Mouse (Mus musculus): Measurements from ENCODE around the gene Foxj1. TPM values are rescaled to one million over a fixed set of nuclear protein-coding genes. Genes with fewer than 3 reads are reported as not detected.

Gene Foxj1
- polyA plus RNA-seq, 1 experiment from 2014 or later: 13.6 TPM

GRCm38 (mm10) chr11:116333526-116334416 lies 1.4 kb downstream of the Foxj1 start:
- ATAC-seq: no peak
- 24% methylated on average over 31 of the region's 31 CpGs for WGBS
- Histone ChIP-seq H3K36me3 (ENCODE audit: control insufficient read depth, insufficient read depth, low read length) (0 out of 2 replicates have a peak, but pooled peaks cover 3% of the 10 kb centered on the region), H3K4me2 (ENCODE audit: low read length) (peak overlapping the region; percentile 94), H3K27me3 (ENCODE audit: control insufficient read depth, insufficient read depth, low read depth, low read length) (peaks cover 12% of the 10 kb centered on the region), H3K9ac (ENCODE audit: low read depth, low read length) (peak overlapping the region; percentile 12; the same call in 1 of the 2 replicates), H3K4me3 (ENCODE audit: low read depth, low read length) (peak overlapping the region; percentile 50), H3K27ac (ENCODE audit: low read length) (no peak overlapping the region; the same call in 1 of the 2 replicates), H3K9me3 (replicated peaks; ENCODE audit: control insufficient read depth, low read length, poor library complexity, severe bottlenecking) (no peaks in the 10 kb centered on the region), H3K4me1 (ENCODE audit: control insufficient read depth, insufficient read depth, low read length) (peaks cover 35% of the 10 kb centered on the region)

- H3K9ac ChIP-seq (ENCODE audit: low read depth, low read length): no peak overlapping the region
- WGBS: 60% methylated on average over 3 of the region's 3 CpGs
- no peak for ATAC-seq
- H3K27ac ChIP-seq (ENCODE audit: low read length): peak overlapping the region; percentile 10; the same call in 1 of the 2 replicates
- H3K4me3 ChIP-seq (ENCODE audit: low read depth, low read length): no peak overlapping the region
- peak overlapping the region; percentile 94 for H3K4me2 ChIP-seq (ENCODE audit: low read length)
- no peaks in the 10 kb centered on the region for H3K9me3 ChIP-seq (replicated peaks; ENCODE audit: control insufficient read depth, low read length, poor library complexity, severe bottlenecking)
- peaks cover 35% of the 10 kb centered on the region for H3K4me1 ChIP-seq (ENCODE audit: control insufficient read depth, insufficient read depth, low read length)
- H3K36me3 ChIP-seq (ENCODE audit: control insufficient read depth, insufficient read depth, low read length): no peaks in the 10 kb centered on the region
- peaks cover 12% of the 10 kb centered on the region for H3K27me3 ChIP-seq (ENCODE audit: control insufficient read depth, insufficient read depth, low read depth, low read length)
Observed at GRCm38 (mm10) chr11:116332983-116333270, 2.3 kb downstream of the Foxj1 start.

DNA sequence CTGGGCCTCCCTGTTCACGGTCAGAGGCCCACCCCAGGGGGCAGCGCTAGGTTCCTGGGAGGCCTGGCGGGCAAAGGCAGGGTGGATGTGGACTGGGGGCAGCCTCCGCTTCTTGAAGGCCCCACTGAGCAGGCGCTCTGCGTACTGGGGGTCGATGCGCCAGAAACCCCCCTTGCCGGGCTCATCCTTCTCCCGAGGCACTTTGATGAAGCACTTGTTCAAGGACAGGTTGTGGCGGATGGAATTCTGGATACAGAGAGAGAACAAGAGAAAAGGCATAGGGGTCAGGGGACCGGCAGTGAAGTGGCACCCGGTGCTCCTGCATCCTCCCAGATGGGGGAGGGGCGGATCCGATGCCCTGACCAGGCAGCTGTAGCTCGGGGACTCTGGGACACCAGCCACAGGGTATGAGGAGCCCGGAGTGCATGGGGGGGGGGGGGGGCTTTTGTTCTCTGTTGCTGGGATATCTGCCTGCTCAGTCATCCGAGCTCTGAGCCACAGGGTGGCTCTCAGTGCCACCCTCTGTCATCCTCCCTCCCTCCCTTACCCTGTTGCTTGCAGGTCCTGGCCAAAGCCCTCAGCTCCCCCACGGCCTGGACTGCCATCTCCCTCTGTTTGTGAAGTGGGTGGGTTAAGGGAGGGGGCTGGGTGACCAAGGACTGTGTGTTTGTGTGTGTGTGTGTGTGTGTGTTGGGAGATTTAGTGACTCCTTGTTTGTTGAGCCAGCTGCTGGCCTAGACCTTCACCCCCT lies 2.8 kb downstream of the Foxj1 start:
- H3K4me3 ChIP-seq (ENCODE audit: low read depth, low read length): no peak overlapping the region
- peaks cover 35% of the 10 kb centered on the region for H3K4me1 ChIP-seq (ENCODE audit: control insufficient read depth, insufficient read depth, low read length)
- H3K9me3 ChIP-seq (replicated peaks; ENCODE audit: control insufficient read depth, low read length, poor library complexity, severe bottlenecking): no peaks in the 10 kb centered on the region
- no peak overlapping the region; the same call in 1 of the 2 replicates for H3K9ac ChIP-seq (ENCODE audit: low read depth, low read length)
- peak overlapping the region; percentile 47; the same call in 1 of the 2 replicates for H3K27ac ChIP-seq (ENCODE audit: low read length)
- no peak for ATAC-seq
- H3K27me3 ChIP-seq (ENCODE audit: control insufficient read depth, insufficient read depth, low read depth, low read length): peaks cover 12% of the 10 kb centered on the region
- H3K4me2 ChIP-seq (ENCODE audit: low read length): peak overlapping the region; percentile 94; the same call in 1 of the 2 replicates
- H3K36me3 ChIP-seq (ENCODE audit: control insufficient read depth, insufficient read depth, low read length): no peaks in the 10 kb centered on the region
- 15% methylated on average over 19 of the region's 19 CpGs for WGBS

DNA sequence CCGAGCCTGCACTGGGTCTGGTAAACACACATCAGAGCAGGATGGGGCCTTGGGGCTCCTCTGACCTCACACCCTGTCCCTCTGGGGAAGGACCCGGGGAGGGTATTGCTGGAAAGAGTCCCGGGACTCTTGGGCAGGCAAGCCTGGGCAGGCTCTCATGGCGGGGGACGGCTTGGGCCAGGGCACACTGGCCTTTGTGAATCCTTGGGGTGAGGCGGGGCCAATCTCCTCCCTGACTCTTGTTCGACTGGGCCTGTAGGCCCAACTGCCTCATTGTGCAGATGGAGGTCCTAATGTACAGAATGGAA lies 5.0 kb downstream of the Foxj1 start:
- peaks cover 24% of the 10 kb centered on the region for H3K4me1 ChIP-seq (ENCODE audit: control insufficient read depth, insufficient read depth, low read length)
- H3K27ac ChIP-seq (ENCODE audit: low read length): peak overlapping the region; percentile 43
- H3K9ac ChIP-seq (ENCODE audit: low read depth, low read length): no peak overlapping the region
- no peak for ATAC-seq
- no peak overlapping the region for H3K4me2 ChIP-seq (ENCODE audit: low read length)
- WGBS: 42% methylated on average over 7 of the region's 7 CpGs
- no peaks in the 10 kb centered on the region for H3K36me3 ChIP-seq (ENCODE audit: control insufficient read depth, insufficient read depth, low read length)
- no peak overlapping the region for H3K4me3 ChIP-seq (ENCODE audit: low read depth, low read length)
- peaks cover 12% of the 10 kb centered on the region for H3K27me3 ChIP-seq (ENCODE audit: control insufficient read depth, insufficient read depth, low read depth, low read length)
- no peaks in the 10 kb centered on the region for H3K9me3 ChIP-seq (replicated peaks; ENCODE audit: control insufficient read depth, low read length, poor library complexity, severe bottlenecking)

- Histone ChIP-seq H3K4me2 (ENCODE audit: low read length) (no peak overlapping the region), H3K27me3 (ENCODE audit: control insufficient read depth, insufficient read depth, low read depth, low read length) (peaks cover 11% of the 10 kb centered on the region), H3K36me3 (ENCODE audit: control insufficient read depth, insufficient read depth, low read length) (no peaks in the 10 kb centered on the region), H3K27ac (ENCODE audit: low read length) (peak overlapping the region; percentile 43), H3K4me3 (ENCODE audit: low read depth, low read length) (no peak overlapping the region), H3K4me1 (ENCODE audit: control insufficient read depth, insufficient read depth, low read length) (peaks cover 19% of the 10 kb centered on the region), H3K9ac (ENCODE audit: low read depth, low read length) (no peak overlapping the region), H3K9me3 (replicated peaks; ENCODE audit: control insufficient read depth, low read length, poor library complexity, severe bottlenecking) (no peaks in the 10 kb centered on the region)
- 21% methylated on average over 18 of the region's 18 CpGs for whole genome bisulfite sequencing
- ATAC-seq: peak; percentile 49
Observed at GRCm38 (mm10) chr11:116329314-116330210, 5.6 kb downstream of the Foxj1 start.

GRCm38 (mm10) chr11:116326963-116327603 lies 8.1 kb downstream of the Foxj1 start:
- H3K4me2 ChIP-seq (ENCODE audit: low read length): no peak overlapping the region
- H3K4me3 ChIP-seq (ENCODE audit: low read depth, low read length): no peak overlapping the region
- peaks cover 6% of the 10 kb centered on the region for H3K4me1 ChIP-seq (ENCODE audit: control insufficient read depth, insufficient read depth, low read length)
- H3K9me3 ChIP-seq (replicated peaks; ENCODE audit: control insufficient read depth, low read length, poor library complexity, severe bottlenecking): no peaks in the 10 kb centered on the region
- H3K9ac ChIP-seq (ENCODE audit: low read depth, low read length): no peak overlapping the region
- H3K27me3 ChIP-seq (ENCODE audit: control insufficient read depth, insufficient read depth, low read depth, low read length): no peaks in the 10 kb centered on the region
- ATAC-seq: no peak
- 77% methylated on average over 7 of the region's 7 CpGs for WGBS
- no peak overlapping the region for H3K27ac ChIP-seq (ENCODE audit: low read length)
- no peaks in the 10 kb centered on the region for H3K36me3 ChIP-seq (ENCODE audit: control insufficient read depth, insufficient read depth, low read length)

GRCm38 (mm10) chr11:116318719-116319659 lies 16.2 kb downstream of the Foxj1 start:
- Histone ChIP-seq H3K27ac (ENCODE audit: low read length) (no peak overlapping the region), H3K27me3 (ENCODE audit: control insufficient read depth, insufficient read depth, low read depth, low read length) (no peaks in the 10 kb centered on the region), H3K4me2 (ENCODE audit: low read length) (peak overlapping the region; percentile 73), H3K9ac (ENCODE audit: low read depth, low read length) (peak overlapping the region; percentile 47; the same call in 1 of the 2 replicates), H3K4me3 (ENCODE audit: low read depth, low read length) (peak overlapping the region; percentile 32), H3K36me3 (ENCODE audit: control insufficient read depth, insufficient read depth, low read length) (no peaks in the 10 kb centered on the region), H3K4me1 (ENCODE audit: control insufficient read depth, insufficient read depth, low read length) (peaks cover 5% of the 10 kb centered on the region; the same call in 1 of the 2 replicates), H3K9me3 (replicated peaks; ENCODE audit: control insufficient read depth, low read length, poor library complexity, severe bottlenecking) (no peaks in the 10 kb centered on the region)
- WGBS: 2% methylated on average over 41 of the region's 41 CpGs
- ATAC-seq: peak; percentile 84

Measured in midbrain, embryonic 16.5 days (tissue).